8 mouse cellular contexts compared by ENCODE assay signal in the genomic region with DNA sequence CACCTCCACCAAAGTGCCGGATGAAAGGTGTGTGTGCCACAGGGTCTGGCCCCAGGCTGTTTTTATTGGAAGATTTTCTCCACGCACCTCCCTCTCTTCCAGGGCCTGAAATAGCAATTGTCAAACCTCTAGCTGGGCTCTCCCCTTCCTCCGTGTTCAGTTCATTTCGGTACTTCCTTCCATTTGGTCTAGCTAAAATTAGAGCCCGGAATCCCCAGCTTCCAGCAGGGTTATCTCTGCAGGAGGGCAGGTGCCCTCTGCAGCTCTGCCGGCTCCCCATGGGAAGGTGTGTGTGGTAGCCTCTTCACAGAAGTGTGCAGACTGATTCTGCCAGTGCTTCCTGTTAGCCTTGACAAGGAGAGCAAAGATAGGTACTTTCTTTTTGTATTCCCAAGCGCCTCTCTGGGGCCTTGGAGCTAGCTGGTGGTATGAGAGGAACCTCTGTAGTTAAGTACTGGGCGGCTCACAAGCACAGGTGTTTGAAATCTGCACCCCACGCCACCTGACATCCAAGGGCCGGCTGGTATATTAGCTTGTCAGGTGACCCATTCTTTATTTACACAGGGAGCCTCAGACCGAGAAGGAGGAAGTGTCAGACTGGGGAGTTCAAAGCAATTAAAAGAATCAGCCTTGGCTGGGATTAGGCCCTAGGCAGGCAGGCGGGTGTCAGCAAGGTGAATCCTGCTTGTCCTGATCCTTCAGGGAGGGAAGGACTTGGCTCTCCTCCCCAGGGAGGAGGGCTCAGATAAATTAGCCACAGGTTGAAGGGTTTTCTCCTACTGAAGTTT.
A peak's percentile ranks its signal among the peaks of the same experiment; 100 is the strongest.
DNase-seq lines count a peak whose midpoint lies in the region; ATAC-seq and TF ChIP-seq lines count a peak whose summit lies in the region.

No protein-coding gene starts in this region.

- H3K4me1 ChIP-seq in heart, embryonic 15.5 days (replicated peaks), result peaks cover 77% of the 10 kb centered on the region
- peaks cover 4% of the 10 kb centered on the region; the same call in 1 of the 2 replicates for H3K4me1 ChIP-seq in bone marrow, adult 2 months (ENCODE audit: control insufficient read depth, insufficient read depth, low read length)
- peaks cover 83% of the 10 kb centered on the region for H3K4me1 ChIP-seq in hindbrain, embryonic 13.5 days (replicated peaks)
- H3K4me1 ChIP-seq in liver, embryonic 15.5 days (replicated peaks), result peaks cover 80% of the 10 kb centered on the region
- H3K4me1 ChIP-seq in stomach, embryonic 14.5 days (ENCODE audit: control insufficient read depth, insufficient read depth, low read length), result peaks cover 71% of the 10 kb centered on the region

- TF ChIP-seq CTCF in bone marrow, adult 2 months (IDR thresholded peaks at IDR 0.05; ENCODE audit: control insufficient read depth, insufficient read depth, low read length), result no peak

- H3K9ac ChIP-seq in heart, embryonic 15.5 days, result peak overlapping the region; percentile 70
- peak overlapping the region; percentile 98 for H3K9ac ChIP-seq in hindbrain, embryonic 13.5 days
- peak overlapping the region; percentile 94 for H3K9ac ChIP-seq in liver, embryonic 15.5 days
- H3K9ac ChIP-seq in stomach, embryonic 14.5 days (replicated peaks; ENCODE audit: low read depth, low read length), result no peak overlapping the region

- no peaks in the 10 kb centered on the region for H3K36me3 ChIP-seq in heart, embryonic 15.5 days
- H3K36me3 ChIP-seq in hindbrain, embryonic 13.5 days, result no peaks in the 10 kb centered on the region
- peaks cover 4% of the 10 kb centered on the region; the same call in 1 of the 2 replicates for H3K36me3 ChIP-seq in liver, embryonic 15.5 days (replicated peaks)
- H3K36me3 ChIP-seq in stomach, embryonic 14.5 days (ENCODE audit: control insufficient read depth, insufficient read depth, low read length), result no peaks in the 10 kb centered on the region

- peak overlapping the region; percentile 87 for H3K4me3 ChIP-seq in heart, embryonic 15.5 days
- peak overlapping the region; percentile 70 for H3K4me3 ChIP-seq in bone marrow, adult 2 months (replicated peaks; ENCODE audit: control insufficient read depth, low read depth, low read length)
- H3K4me3 ChIP-seq in hindbrain, embryonic 13.5 days, result peak overlapping the region; percentile 91
- peak overlapping the region; percentile 82 for H3K4me3 ChIP-seq in liver, embryonic 15.5 days (replicated peaks)
- peak overlapping the region; percentile 79 for H3K4me3 ChIP-seq in stomach, embryonic 14.5 days (ENCODE audit: low read depth, low read length)

- no peaks in the 10 kb centered on the region for H3K27me3 ChIP-seq in heart, embryonic 15.5 days
- no peaks in the 10 kb centered on the region for H3K27me3 ChIP-seq in hindbrain, embryonic 13.5 days
- no peaks in the 10 kb centered on the region for H3K27me3 ChIP-seq in liver, embryonic 15.5 days
- H3K27me3 ChIP-seq in stomach, embryonic 14.5 days (ENCODE audit: control insufficient read depth, insufficient read depth, low read length), result 0 out of 2 replicates have a peak, but pooled peaks cover 4% of the 10 kb centered on the region

- H3K9me3 ChIP-seq in heart, embryonic 15.5 days (replicated peaks), result no peaks in the 10 kb centered on the region
- no peaks in the 10 kb centered on the region for H3K9me3 ChIP-seq in hindbrain, embryonic 13.5 days
- H3K9me3 ChIP-seq in liver, embryonic 15.5 days (replicated peaks), result no peaks in the 10 kb centered on the region
- H3K9me3 ChIP-seq in stomach, embryonic 14.5 days (ENCODE audit: control insufficient read depth, low read depth, low read length), result no peaks in the 10 kb centered on the region

- peak overlapping the region; percentile 92 for H3K27ac ChIP-seq in heart, embryonic 15.5 days
- peak overlapping the region; percentile 98 for H3K27ac ChIP-seq in bone marrow, adult 2 months (ENCODE audit: control insufficient read depth, insufficient read depth, low read depth, low read length, poor library complexity)
- peak overlapping the region; percentile 100 for H3K27ac ChIP-seq in hindbrain, embryonic 13.5 days
- peak overlapping the region; percentile 98 for H3K27ac ChIP-seq in liver, embryonic 15.5 days (replicated peaks)
- H3K27ac ChIP-seq in stomach, embryonic 14.5 days (ENCODE audit: low read length), result peak overlapping the region; percentile 50; the same call in 1 of the 2 replicates

- 20% methylated on average over 12 of the region's 12 CpGs for WGBS in heart, embryonic 15.5 days
- WGBS in bone marrow, adult 2 months, result 4% methylated on average over 12 of the region's 12 CpGs
- 16% methylated on average over 12 of the region's 12 CpGs for WGBS in hindbrain, embryonic 13.5 days
- WGBS in liver, embryonic 15.5 days (ENCODE audit: insufficient replicate concordance), result 5% methylated on average over 12 of the region's 12 CpGs
- WGBS in stomach, embryonic 14.5 days, result 34% methylated on average over 12 of the region's 12 CpGs

- no peak for TF ChIP-seq POLR2A in bone marrow, adult 2 months (IDR thresholded peaks at IDR 0.05; ENCODE audit: borderline replicate concordance, control insufficient read depth, low read depth, low read length)

- no peak for DNase-seq in heart, adult 9 months (ENCODE audit: low spot score in 2 of 2)
- DNase-seq in adrenal gland, postnatal 25 days, result no peak
- DNase-seq in left cerebral cortex, adult 11 months (ENCODE audit: low spot score), result no peak

- peak overlapping the region; percentile 93 for H3K4me2 ChIP-seq in heart, embryonic 15.5 days
- peak overlapping the region; percentile 94 for H3K4me2 ChIP-seq in hindbrain, embryonic 13.5 days
- peak overlapping the region; percentile 96 for H3K4me2 ChIP-seq in liver, embryonic 15.5 days
- H3K4me2 ChIP-seq in stomach, embryonic 14.5 days (replicated peaks; ENCODE audit: low read depth, low read length), result peak overlapping the region; percentile 99

- ATAC-seq in heart, embryonic 15.5 days (replicated peaks; ENCODE audit: insufficient number of reproducible peaks, insufficient read depth, low FRiP score, low read depth), result no peak
- ATAC-seq in hindbrain, embryonic 13.5 days (ENCODE audit: low FRiP score), result no peak
- ATAC-seq in liver, embryonic 15.5 days (ENCODE audit: insufficient read depth), result no peak
- no peak for ATAC-seq in stomach, embryonic 14.5 days (ENCODE audit: insufficient number of reproducible peaks, insufficient read depth, low FRiP score, low read depth)

Comparison
In these comparisons a context has a peak if more than half of its experiments do, and no peak if none do; other contexts are left out.
1. H3K27ac ChIP-seq: peak in every context shown above with its lines; median percentile 100 in hindbrain, embryonic 13.5 days; 98 in bone marrow, adult 2 months; 98 in liver, embryonic 15.5 days; 92 in heart, embryonic 15.5 days; 50 in stomach, embryonic 14.5 days.